Mouse (Mus musculus) spleen, adult 2 months (tissue): ENCODE measurements around the gene Irx5.

Source experiments
- CTCF ChIP-seq: fragments of 200-500 bp; IDR thresholded peaks from 2 replicates; pipeline ENCODE4 v1.5.1; 2011; ENCODE audit warnings: mild to moderate bottlenecking, inconsistent platforms; ENCODE audit not compliant: insufficient read depth, insufficient read length, insufficient replicate concordance; ENCODE audit errors: extremely low read depth
- POLR2A ChIP-seq: fragments of 200-500 bp; IDR thresholded peaks from 2 replicates; pipeline ENCODE4 v1.6.1; 2011; ENCODE audit warnings: low read depth, low read length, inconsistent platforms

- TF ChIP-seq CTCF, result no peak
- TF ChIP-seq POLR2A, result no peak
These were observed at the start of gene Irx5 for GRCm38 (mm10) chr8:92357398-92357981.
